Mouse (Mus musculus) olfactory bulb, adult 2 months (tissue): ENCODE data around the gene Pcsk5.

Source experiments
- CTCF ChIP-seq: fragments of 200-500 bp; IDR thresholded peaks from 2 replicates; pipeline ENCODE4 v1.5.1; 2012; ENCODE audit warnings: low read depth, mild to moderate bottlenecking, low read length, moderate library complexity; ENCODE audit not compliant: insufficient read depth
- POLR2A ChIP-seq: fragments of 200-500 bp; IDR thresholded peaks from 2 replicates; pipeline ENCODE4 v1.6.1; 2012; ENCODE audit warnings: mild to moderate bottlenecking, low read depth, low read length, moderate library complexity; ENCODE audit not compliant: insufficient read depth

DNA sequence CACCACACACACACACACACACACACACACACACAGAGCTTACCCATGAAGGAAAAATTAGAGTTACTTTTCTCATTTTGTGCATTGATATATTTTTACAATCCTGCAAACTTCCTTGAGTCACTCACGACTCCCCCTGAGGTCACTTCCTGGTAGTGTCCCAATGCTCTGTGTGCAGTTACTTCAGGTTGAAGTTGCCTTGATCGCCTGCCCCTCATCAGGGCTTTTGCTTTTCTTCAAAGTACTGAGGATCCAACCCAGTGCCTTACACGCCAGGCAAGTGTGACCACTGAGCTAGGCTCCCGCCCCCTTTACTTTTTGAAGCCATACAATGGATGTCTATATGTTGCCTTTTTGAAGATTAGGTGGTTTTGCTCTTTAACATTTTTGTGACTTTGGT, 437.5 kb downstream of the Pcsk5 start:
- no peak for TF ChIP-seq CTCF
- no peak for TF ChIP-seq POLR2A
